Mouse (Mus musculus): Measurements from ENCODE around the gene Umodl1. TPM values are rescaled to one million over a fixed set of nuclear protein-coding genes. Genes with fewer than 3 reads are reported as not detected.
A peak's percentile ranks its signal among the peaks of the same experiment; 100 is the strongest.

Umodl1 gene
- polyA plus RNA-seq, 1 experiment from 2014 or later: not detected

DNA sequence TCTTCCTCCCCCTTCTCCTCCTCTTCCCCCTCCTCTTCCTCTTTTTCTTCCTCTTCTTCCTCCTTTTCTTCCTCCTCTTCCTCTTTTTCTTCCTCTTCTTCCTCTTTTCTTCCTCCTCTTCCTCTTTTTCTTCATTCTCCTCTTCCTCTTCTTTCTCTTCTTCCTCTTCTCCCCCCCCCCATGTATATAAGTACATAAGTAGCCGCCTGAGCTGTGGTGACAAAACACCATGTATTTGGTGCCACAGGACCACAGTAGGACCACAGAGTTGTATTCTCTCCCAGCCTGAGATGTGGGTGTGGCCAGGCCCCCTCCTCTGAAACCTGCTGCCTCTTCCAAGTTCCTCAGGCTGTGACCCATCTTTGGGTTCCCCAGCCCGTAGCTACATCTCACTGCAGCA, 50.8 kb downstream of the Umodl1 start:
- ATAC-seq (no peak), DNase-seq (ENCODE audit: low spot score) (no peak)
- Histone ChIP-seq H3K27me3 (replicated peaks; ENCODE audit: insufficient read depth, low read length) (no peaks in the 10 kb centered on the region), H3K36me3 (ENCODE audit: insufficient read depth, low read length) (no peaks in the 10 kb centered on the region), H3K9ac (replicated peaks; ENCODE audit: low read depth) (no peak overlapping the region), H3K4me3 (ENCODE audit: low read depth, low read length) (no peak overlapping the region), H3K4me1 (ENCODE audit: insufficient read depth, low read depth, low read length) (no peaks in the 10 kb centered on the region), H3K9me3 (ENCODE audit: low read length) (no peaks in the 10 kb centered on the region), H3K27ac (ENCODE audit: low read length) (no peak overlapping the region), H3K4me2 (replicated peaks; ENCODE audit: low read depth, low read length) (no peak overlapping the region)
- 75% methylated on average over 2 of the region's 2 CpGs for WGBS
- TF ChIP-seq EP300 (IDR thresholded peaks at IDR 0.05) (no peak), CTCF (IDR thresholded peaks at IDR 0.05) (no peak)

DNA sequence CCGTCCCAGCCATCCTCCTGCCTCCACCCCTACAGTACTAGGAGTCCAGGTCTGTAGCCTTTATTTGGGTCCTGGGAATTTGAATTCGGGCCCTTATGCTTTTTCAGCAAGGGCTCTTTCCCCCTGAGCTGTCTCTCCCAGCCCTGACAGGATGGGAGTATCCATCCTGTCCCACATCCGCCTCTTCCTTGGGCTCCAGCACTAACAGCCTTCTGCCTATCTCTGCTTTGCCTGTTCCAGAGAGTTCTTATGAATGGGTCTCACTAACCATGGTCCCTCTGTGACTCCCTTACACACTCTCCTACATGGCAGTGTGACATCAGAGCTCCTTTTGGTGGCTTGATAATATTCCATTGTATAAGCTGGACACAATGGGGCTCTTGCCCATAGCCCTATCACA, 52.9 kb downstream of the Umodl1 start:
- Histone ChIP-seq H3K27me3 (replicated peaks; ENCODE audit: insufficient read depth, low read length) (no peaks in the 10 kb centered on the region), H3K9ac (replicated peaks; ENCODE audit: low read depth) (no peak overlapping the region), H3K27ac (ENCODE audit: low read length) (no peak overlapping the region), H3K9me3 (ENCODE audit: low read length) (no peaks in the 10 kb centered on the region), H3K36me3 (ENCODE audit: insufficient read depth, low read length) (no peaks in the 10 kb centered on the region), H3K4me1 (ENCODE audit: insufficient read depth, low read depth, low read length) (no peaks in the 10 kb centered on the region), H3K4me3 (ENCODE audit: low read depth, low read length) (no peak overlapping the region), H3K4me2 (replicated peaks; ENCODE audit: low read depth, low read length) (no peak overlapping the region)
- WGBS: 77% methylated on average over 3 of the region's 3 CpGs
- peak; percentile 27 for DNase-seq (ENCODE audit: low spot score)
- ATAC-seq: peak; percentile 75
- no peak for TF ChIP-seq EP300 (IDR thresholded peaks at IDR 0.05)
- no peak for TF ChIP-seq CTCF (IDR thresholded peaks at IDR 0.05)

GRCm38 (mm10) chr17:31008416-31008815, 54.0 kb downstream of the Umodl1 start:
- H3K4me1 ChIP-seq (ENCODE audit: insufficient read depth, low read depth, low read length): no peaks in the 10 kb centered on the region
- DNase-seq (ENCODE audit: low spot score) (no peak), ATAC-seq (no peak)
- H3K27me3 ChIP-seq (replicated peaks; ENCODE audit: insufficient read depth, low read length): no peaks in the 10 kb centered on the region
- no peak for TF ChIP-seq EP300 (IDR thresholded peaks at IDR 0.05)
- TF ChIP-seq CTCF (IDR thresholded peaks at IDR 0.05): no peak
- no peak overlapping the region for H3K9ac ChIP-seq (replicated peaks; ENCODE audit: low read depth)
- no peaks in the 10 kb centered on the region for H3K36me3 ChIP-seq (ENCODE audit: insufficient read depth, low read length)
- H3K4me3 ChIP-seq (ENCODE audit: low read depth, low read length): no peak overlapping the region
- WGBS: 69% methylated on average over 8 of the region's 8 CpGs
- no peak overlapping the region for H3K27ac ChIP-seq (ENCODE audit: low read length)
- H3K9me3 ChIP-seq (ENCODE audit: low read length): no peaks in the 10 kb centered on the region
- H3K4me2 ChIP-seq (replicated peaks; ENCODE audit: low read depth, low read length): no peak overlapping the region

DNA sequence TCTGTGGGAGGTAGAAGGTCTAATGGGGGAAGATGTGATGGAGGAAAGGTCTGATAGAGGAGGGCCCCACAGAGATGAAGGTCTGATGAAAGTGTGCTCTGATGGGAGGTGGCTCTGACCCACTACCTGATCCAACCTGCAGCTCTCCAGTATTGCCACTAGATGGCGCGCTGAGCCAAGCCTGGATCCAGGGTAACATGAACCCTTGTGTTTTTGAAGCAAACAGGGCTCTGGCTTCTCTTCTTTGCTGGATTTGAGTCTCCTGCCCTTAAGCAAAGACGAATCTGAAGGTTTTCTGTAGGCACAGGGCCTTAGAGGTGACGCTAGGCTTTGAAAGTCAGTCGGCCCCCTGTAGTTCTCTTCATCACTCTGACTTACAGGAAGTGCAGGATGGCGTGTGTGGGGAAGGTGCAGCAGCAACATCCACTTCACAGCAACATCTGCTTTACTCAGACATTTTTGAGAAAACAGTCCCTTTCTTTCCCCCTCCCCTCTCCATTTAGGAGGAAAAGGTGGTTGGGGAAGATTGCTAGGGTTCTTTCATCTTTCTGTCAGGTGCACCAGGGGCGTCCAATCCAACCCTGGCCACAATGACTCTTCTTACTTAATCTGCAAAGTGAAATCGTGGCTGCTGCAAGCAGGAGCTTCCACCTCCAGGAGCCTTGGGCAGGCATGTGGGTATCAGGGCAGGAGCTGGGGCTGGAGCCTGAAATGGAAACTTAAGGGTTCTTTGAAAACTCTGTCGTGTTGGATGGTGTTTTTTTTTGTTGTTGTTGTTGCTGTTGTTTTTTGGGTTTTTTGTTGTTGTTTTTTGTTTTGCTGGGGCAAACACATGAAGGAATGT, 57.3 kb downstream of the Umodl1 start:
- Histone ChIP-seq H3K27ac (ENCODE audit: low read length) (no peak overlapping the region), H3K36me3 (ENCODE audit: insufficient read depth, low read length) (no peaks in the 10 kb centered on the region), H3K9me3 (ENCODE audit: low read length) (no peaks in the 10 kb centered on the region), H3K4me1 (ENCODE audit: insufficient read depth, low read depth, low read length) (no peaks in the 10 kb centered on the region), H3K9ac (replicated peaks; ENCODE audit: low read depth) (no peak overlapping the region), H3K4me3 (ENCODE audit: low read depth, low read length) (no peak overlapping the region), H3K27me3 (replicated peaks; ENCODE audit: insufficient read depth, low read length) (no peaks in the 10 kb centered on the region), H3K4me2 (replicated peaks; ENCODE audit: low read depth, low read length) (no peak overlapping the region)
- TF ChIP-seq EP300 (IDR thresholded peaks at IDR 0.05) (no peak), CTCF (IDR thresholded peaks at IDR 0.05) (peak; percentile 98)
- no peak for ATAC-seq
- WGBS: 30% methylated on average over 9 of the region's 9 CpGs
- peak; percentile 70 for DNase-seq (ENCODE audit: low spot score)

DNA sequence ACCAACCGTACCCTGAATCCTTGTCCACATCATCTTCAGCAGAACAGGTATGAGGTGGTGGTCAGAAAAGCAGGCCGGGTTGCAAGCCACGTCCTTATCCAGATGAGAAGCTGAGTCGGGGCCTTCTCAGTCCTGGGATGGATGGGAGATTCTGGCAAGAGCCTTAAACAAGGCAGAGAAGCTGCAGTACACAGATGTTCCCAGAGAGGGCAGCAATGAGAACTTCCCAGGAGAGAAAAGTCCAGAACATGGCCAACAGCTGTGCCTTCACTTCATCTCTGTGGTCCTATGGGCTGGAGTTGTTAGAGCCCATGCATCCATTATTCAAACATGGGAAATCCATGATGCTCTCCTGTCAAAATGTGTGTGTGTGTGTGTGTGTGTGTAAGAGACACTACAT, 63.8 kb downstream of the Umodl1 start:
- no peak; the same call in 1 of the 2 replicates for ATAC-seq
- no peak overlapping the region for H3K27ac ChIP-seq (ENCODE audit: low read length)
- no peak overlapping the region for H3K9ac ChIP-seq (replicated peaks; ENCODE audit: low read depth)
- H3K9me3 ChIP-seq (ENCODE audit: low read length): no peaks in the 10 kb centered on the region
- peak; percentile 78 for DNase-seq (ENCODE audit: low spot score)
- WGBS: 64% methylated on average over 4 of the region's 4 CpGs
- no peaks in the 10 kb centered on the region for H3K27me3 ChIP-seq (replicated peaks; ENCODE audit: insufficient read depth, low read length)
- TF ChIP-seq CTCF (IDR thresholded peaks at IDR 0.05): peak; percentile 78
- TF ChIP-seq EP300 (IDR thresholded peaks at IDR 0.05): no peak
- H3K36me3 ChIP-seq (ENCODE audit: insufficient read depth, low read length): no peaks in the 10 kb centered on the region
- H3K4me2 ChIP-seq (replicated peaks; ENCODE audit: low read depth, low read length): no peak overlapping the region
- H3K4me1 ChIP-seq (ENCODE audit: insufficient read depth, low read depth, low read length): peaks cover 6% of the 10 kb centered on the region; the same call in 1 of the 2 replicates
- H3K4me3 ChIP-seq (ENCODE audit: low read depth, low read length): no peak overlapping the region

DNA sequence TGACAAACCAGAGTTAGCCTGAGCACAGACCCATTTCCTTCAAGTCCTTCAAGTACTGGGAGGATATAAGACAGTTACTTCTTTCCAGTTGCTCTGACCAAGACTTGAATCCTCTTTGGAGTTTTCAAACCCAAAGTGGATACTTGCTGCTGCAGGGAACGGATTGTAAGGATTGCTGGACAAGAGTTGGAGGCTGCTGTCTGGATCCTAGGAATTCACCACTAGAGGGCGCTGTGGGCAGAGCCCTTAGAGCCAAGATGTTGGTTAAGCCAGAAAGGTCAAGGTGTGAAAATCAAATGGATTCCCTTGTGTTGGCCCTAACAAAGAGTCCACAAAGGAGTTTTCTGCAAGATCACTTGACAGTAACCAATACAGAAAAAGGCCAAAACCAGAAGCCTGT, 65.1 kb downstream of the Umodl1 start:
- ATAC-seq: no peak
- H3K4me1 ChIP-seq (ENCODE audit: insufficient read depth, low read depth, low read length): peaks cover 6% of the 10 kb centered on the region; the same call in 1 of the 2 replicates
- no peak overlapping the region for H3K27ac ChIP-seq (ENCODE audit: low read length)
- 11% methylated on average over 2 of the region's 2 CpGs for WGBS
- no peak for TF ChIP-seq EP300 (IDR thresholded peaks at IDR 0.05)
- TF ChIP-seq CTCF (IDR thresholded peaks at IDR 0.05): peak; percentile 89
- H3K9me3 ChIP-seq (ENCODE audit: low read length): no peaks in the 10 kb centered on the region
- peak; percentile 72 for DNase-seq (ENCODE audit: low spot score)
- H3K27me3 ChIP-seq (replicated peaks; ENCODE audit: insufficient read depth, low read length): no peaks in the 10 kb centered on the region
- no peak overlapping the region for H3K9ac ChIP-seq (replicated peaks; ENCODE audit: low read depth)
- H3K4me2 ChIP-seq (replicated peaks; ENCODE audit: low read depth, low read length): no peak overlapping the region
- no peak overlapping the region for H3K4me3 ChIP-seq (ENCODE audit: low read depth, low read length)
- H3K36me3 ChIP-seq (ENCODE audit: insufficient read depth, low read length): no peaks in the 10 kb centered on the region

All from lung, postnatal 0 days (tissue).